Mouse (Mus musculus): ENCODE measurements around the gene Gm17482.

Gene Gm17482

DNA sequence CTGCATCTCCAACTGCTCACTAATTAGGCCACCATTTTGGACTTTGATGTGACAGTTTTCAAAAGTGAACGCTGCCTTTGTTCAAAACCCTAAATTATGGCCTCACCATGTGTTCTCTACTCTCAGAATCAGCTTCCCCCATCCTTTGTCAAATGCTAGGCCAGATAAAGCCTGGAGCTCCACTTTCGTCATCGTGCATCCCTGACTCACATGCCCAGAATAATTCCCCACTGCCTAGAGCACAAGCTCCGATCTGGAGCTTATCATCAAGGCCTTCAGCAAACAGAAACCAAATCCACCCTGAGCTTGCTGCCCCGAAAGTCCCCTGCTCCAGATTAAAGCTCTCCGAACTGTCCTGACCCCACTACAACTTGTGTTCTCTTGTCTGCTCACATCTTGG is 65.5 kb downstream of the Gm17482 start:
- no peak for DNase-seq (ENCODE audit: low spot score)

DNA sequence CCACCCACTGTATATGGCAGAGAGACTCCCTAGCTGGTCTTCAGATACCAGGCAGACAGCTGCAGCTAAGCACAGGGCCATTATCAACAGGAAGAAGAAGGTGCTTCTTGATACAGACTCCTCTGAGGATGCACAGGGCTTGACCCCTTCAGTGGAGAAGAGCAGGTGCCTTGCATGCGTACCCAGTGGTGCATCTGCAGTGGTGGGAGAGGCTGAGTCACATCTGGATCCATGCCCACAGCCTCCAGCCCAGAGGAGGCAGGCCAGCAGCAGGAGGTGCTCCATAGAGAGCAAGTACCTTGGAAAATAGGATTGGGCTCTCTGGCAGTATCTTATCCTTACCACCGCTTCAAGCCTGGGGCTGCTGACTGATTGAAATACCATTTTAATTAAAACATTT is 66.7 kb downstream of the Gm17482 start:
- no peak for DNase-seq (ENCODE audit: low spot score)

DNA sequence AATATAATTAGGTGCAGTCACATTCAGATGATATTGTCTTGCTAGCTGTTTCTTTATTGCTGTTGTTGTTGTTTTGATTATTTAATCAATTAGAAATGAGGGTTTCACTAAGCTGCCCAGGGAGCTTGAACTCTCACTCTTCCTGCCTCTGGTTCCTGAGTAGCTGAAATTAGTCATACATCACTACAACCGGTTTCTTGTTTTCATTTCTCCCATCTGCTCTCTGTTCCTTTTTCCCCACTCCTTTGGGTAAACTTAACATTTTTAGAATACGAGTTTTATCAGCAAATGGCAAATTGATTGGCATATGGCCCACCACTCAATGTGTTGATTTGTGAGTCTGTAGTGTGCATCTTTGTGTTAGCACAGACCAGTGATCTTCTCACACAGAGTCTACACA is 80.0 kb downstream of the Gm17482 start:
- no peak for DNase-seq (ENCODE audit: low spot score)

Measured in spleen, adult 12 weeks (tissue).